Mouse (Mus musculus): Measurements from ENCODE around the gene Traf2.
A peak's percentile ranks its signal among the peaks of the same experiment; 100 is the strongest.

Gene Traf2

DNA sequence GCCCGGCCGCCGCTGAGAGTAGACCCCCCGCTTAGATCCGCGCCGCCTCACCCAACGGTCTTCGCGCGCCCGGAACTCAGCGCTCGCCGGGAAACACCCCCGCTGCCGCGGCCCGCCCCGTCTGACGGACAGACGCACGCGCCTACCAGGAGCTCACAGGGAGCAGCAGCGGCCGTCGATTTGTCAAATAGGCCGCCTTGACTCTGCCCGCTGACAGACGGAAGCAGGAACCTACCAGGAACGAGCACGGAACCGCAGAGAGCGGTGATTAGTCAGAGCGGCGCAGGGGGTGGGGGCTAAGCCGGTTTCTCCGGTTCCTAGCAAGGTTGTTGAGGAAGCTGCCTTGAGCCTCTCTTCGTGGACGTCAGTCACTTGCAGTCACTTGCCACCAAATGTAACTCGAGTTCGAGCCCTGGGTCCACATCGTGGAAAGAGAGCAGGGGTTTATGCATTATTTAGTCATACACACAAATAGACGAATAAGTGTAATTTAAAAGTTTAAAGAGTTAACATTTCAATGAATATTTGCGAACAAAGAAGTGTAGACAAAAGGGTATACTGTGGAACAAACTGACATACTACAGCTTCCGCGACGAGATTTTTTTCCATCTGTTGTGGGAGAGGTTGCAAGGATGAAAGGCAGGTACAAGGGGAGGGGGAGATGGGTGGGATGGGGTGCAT is at the start of gene Traf2:
Gene Traf2, minus strand, starts transcription at position 130 of the 681 bp plus-strand sequence.
- peak; percentile 93 for DNase-seq (ENCODE audit: low read depth, low spot score)

DNA sequence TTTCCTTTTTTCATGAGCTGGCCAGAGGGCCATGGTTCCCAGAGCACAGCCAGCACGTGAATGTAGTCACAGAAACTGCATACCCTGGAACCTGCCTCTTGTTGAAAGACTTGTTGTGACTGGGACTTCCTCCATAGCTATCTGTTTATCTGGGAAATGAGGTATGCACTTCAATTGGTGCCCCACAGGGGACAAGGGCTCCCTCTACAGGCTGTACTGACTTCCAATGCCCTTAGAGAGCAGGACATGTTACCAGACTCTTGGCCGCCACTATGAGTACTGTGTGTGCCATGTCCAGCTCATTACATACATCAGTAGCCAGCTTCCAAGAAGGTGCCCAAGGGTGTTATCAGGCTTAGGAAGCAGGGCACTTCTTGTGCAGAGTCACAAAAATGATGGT is 45.1 kb upstream of the Traf2 start:
- no peak for DNase-seq (ENCODE audit: low read depth, low spot score)

DNA sequence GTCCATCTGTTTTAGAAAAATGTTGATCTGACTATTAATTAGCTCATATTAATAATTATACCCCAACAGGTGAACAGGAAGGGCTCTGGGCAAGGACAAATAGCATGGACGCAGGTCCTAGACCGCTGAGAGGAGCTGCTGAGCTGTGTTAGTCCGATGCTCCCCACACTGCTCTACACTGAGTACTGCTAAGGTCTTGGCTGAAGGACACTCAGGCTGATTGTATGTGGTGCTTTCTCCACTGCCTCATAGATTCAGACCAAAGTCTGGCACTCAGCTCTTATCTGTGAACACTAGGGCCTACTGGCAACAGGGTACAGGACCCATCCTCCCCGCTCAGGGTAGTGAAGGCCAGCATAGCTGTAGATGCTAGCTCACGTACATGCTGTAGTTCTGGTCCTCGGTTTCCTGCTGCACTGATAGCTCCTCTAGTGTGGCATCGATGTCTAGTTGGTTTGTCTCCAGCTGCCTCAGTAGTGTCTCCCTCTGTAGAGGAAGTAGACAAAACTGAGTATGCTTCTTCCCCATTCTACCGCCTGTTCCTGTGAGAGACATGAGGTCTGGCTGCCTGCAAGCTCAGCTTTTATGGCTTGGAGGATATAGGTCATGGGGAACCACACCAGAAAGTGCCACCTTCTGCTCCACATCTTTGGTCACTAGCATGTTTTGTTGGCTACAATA is 41.6 kb upstream of the Traf2 start:
- DNase-seq (ENCODE audit: low read depth, low spot score) = no peak

DNA sequence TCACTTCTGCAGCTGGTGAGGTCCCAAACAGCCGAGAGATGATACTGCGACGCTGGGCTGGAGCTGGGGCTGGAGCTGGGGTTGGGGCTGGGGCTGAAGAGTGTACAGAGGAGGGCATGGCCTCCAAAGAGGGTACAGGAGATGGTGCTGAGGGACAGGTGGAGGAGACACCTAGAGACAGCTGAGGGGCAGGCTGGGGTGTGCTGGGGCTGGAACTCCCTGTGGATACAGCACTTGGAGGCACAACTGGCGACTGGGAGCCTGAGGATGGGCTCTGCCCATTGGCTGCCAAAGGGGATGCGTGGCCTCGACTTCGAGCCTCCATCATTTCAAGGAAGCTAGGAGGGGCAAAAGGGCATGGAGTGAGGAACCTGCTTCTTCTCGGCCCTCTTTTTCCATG is 40.5 kb upstream of the Traf2 start:
- no peak for DNase-seq (ENCODE audit: low read depth, low spot score)

DNA sequence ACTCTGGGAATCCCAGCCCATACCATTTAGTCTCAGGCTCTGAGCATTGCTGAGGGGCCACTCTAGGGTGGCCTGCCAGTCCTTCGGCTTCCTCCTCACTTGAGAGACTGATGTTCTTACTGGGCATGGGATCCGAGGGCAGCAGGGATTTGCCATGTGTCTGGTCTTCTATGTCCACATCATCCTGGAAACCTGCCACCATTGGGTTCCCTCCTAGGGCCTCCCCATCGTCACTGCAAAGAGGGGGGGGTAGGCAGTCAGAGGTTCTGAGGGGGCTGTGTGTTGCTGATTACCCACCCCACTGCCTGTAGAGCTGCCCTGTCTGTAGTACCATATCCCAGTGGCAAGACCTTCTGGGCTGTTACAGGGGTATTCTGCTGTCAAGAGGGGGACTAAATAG is 38.9 kb upstream of the Traf2 start:
- DNase-seq (ENCODE audit: low read depth, low spot score) = no peak

DNA sequence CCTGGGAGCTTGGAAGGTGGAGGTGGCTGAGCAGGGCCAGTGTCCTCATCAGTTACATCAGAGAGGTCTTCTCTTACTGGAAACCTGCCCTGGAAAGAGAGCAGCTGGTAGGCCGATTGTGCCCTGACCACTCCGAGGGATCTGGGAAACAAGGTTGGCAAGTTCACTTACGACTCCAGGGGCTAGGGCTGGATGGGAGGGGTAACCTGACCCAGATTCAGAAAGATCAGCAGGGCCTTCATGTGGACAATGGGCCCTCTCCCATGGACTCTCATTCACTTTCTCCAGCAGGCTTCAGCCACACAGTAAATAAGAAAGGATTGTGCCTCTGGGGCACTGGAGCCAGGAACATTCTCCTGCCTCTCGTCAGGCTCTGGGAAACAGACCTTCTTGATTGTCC is 38.1 kb upstream of the Traf2 start:
- no peak for DNase-seq (ENCODE audit: low read depth, low spot score)

DNA sequence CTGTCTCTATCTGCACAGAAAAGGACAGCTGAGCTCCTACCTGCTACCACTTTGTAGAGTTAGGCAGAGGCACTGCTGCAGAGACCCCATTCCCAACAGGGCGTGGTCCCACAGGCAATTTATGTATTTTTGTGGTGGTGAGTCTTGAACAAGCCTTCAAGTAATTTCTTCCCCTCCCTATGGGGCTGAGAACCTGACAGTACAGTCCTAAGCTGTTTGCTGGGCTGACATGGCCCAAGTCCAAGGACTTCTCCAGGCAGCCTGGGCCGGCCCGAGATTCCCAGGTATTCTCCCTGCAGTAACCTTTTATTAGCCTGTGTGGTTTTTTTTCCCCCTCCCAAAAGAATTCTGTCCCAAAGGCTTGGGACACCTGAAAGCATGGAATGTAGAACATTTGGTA is 37.4 kb upstream of the Traf2 start:
- no peak for DNase-seq (ENCODE audit: low read depth, low spot score)

DNA sequence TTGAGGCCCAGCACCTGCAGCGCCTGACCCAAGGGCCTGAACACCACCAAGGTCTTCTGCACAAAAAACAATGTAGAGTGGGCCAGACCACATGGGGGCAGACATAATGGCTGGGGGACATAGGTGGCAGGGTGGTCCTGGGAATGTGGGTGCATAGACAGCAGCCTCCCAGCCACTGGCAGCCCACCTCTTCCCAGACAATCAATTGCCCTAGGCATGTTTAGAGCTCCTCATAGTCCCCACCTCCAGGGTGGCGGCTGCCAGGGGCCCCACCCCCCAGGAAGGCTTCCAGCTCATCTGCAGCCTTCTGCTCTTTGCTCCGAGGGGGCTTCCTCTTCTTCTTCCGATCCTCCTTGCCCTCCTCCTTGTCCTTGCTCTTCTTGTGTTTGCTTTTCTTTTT is 36.8 kb upstream of the Traf2 start:
- DNase-seq (ENCODE audit: low read depth, low spot score) = no peak

DNA sequence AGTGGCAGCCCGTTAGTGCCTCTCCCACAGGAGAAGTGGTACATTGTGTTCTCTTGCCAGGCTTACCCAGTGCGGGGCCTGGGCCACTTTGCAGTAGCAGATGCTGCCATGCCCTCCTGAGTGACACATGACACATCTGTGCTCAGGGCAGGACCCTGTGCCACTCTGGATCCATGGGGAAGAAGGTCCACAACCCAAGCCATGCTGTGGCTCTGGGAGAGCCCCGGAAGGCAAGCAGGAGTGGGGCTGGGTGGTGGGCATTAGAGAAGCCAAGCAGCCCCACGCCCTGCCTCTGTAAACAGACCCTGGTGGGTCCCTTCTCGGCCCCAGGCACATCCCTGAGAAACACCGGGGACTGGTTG is 36.4 kb upstream of the Traf2 start:
- DNase-seq (ENCODE audit: low read depth, low spot score) = no peak

DNA sequence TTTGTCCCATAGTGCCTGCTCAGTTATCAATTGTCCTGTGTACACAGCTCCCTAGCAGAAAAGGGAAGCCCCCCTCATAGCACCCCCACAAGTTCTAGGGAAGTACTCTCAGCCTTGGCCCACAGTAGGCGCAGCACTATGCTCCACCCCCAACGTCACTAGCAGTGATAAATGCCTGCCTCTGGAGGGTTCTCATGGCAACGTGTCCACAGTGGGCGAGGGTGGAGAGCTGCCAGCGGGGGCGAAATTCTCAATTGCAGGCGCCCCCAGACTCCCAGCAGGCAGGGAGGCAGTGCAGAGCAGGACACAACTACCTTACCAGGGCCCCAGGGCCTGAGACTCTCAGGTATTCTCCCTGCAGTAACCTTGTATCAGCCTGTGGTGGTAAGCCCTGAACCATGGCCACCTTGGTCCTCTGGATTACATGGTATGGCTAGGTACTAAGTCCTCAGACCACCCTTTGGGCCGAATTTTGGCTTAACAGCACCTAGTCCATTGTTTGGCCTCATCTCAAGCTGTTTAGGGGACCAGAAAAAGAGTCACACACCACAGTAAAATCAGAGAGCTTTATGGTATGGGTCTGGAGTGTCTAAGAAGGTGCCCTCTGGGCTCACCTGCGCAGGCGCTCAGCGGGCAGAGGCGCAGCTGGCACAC is 35.9 kb upstream of the Traf2 start:
- DNase-seq (ENCODE audit: low read depth, low spot score) = no peak

DNA sequence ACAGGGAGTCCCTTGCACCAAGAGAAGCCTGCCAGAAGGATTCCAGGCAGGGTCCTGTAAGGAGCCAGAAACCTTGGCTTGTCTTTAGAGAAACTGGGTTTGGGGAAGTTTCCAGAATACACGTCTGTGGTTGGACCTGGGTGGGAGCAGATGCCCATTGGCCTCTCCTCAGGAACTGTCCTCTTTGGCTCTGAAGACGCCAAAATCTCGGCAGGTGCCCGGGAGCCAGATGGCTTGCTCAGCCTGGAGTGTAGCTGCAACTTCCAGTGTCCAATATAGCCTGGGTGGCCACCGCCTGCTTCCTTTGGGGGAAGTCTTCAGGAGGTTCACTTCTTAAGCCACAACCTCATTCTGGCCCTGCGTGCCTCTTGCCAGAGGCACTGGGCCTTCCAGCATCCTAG is 35.2 kb upstream of the Traf2 start:
- DNase-seq (ENCODE audit: low read depth, low spot score) = no peak

DNA sequence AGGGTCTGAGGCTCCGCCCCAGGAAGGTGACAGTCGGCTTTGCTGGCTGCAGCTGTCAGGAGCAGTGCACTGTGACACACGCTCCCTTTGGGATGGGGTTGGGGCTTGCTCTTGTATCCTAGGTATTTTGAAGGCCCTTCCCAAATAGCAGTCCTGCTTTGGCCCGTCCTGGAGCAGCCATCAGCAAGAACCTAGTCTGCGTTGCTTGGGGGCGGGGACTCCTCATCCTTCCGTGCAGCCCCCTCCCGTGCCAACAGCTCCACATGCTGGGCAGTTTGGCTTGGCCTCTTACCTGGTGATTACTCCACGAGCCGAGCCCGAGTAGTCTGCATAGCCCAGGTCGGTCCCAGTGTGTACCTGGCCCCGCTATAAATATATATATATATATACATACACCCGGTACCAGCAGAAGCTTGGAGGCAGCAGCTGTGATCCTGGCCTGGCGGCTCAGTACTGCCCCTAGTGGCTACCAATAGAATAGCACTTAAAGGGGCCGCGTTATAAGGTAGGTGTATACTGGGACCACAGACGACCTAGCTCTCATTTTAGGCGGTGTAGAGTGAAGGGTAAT is 34.6 kb upstream of the Traf2 start, which contains the start of gene Ajm1:
Gene Ajm1, minus strand, starts transcription at position 464 of the 571 bp plus-strand sequence.
- DNase-seq (ENCODE audit: low read depth, low spot score) = no peak

DNA sequence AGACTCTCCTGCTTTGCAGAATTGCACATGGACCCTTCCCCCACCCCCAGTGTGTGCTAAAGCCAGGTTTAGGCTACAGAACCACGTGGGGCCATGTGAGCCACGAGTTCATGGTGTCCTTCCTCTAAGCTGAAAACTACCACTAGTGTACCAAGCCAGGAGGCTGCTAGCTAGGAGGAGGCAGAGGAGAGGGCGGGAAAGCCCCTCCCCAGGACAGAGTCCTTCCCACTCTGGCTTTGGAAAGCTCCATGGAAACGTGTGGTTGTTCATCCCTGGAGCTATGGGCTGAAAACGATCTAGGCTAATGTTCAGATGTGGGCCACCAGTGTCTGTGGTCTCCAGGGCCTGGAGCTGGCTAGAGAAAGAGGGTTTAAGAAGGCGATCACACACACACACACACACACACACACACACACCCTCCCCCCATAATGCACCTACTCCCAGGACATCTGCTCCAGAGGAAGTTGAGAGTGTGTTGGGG is 33.9 kb upstream of the Traf2 start:
- no peak for DNase-seq (ENCODE audit: low read depth, low spot score)

DNA sequence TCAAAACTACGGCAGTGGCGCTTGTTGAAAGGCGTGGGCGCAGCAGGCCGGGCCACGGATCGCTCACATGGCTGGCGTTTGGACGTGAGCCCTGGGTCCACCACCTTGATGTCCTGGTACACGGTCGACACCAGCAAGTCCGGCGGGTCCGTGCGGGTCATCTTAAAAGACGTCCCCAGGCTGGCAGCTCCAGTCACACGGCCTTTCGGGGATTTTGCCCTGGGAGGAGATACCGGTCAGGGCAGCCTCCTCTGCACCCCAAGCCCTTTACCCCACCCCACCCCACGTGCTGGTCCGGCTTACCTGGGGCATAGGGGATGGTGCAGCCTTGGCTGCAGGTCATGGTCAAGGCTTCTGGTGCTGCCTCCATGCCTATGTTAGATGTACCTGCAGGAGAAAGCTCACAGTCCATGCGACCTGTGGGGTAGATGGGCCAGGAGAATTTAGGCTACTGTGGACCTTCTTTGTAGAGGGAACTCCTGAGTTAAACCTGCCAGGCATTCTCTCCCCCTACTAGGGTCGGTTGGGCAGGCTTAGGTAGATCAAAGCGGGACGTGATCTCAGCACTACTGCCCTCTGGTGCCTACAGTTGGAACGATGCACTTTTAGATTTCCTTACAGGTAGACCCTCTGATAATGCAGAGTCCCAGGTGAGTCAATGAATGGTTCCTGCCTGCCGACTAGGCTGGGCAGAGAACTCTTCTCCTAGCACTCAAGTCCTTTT is 33.2 kb upstream of the Traf2 start:
- DNase-seq (ENCODE audit: low read depth, low spot score) = no peak

DNA sequence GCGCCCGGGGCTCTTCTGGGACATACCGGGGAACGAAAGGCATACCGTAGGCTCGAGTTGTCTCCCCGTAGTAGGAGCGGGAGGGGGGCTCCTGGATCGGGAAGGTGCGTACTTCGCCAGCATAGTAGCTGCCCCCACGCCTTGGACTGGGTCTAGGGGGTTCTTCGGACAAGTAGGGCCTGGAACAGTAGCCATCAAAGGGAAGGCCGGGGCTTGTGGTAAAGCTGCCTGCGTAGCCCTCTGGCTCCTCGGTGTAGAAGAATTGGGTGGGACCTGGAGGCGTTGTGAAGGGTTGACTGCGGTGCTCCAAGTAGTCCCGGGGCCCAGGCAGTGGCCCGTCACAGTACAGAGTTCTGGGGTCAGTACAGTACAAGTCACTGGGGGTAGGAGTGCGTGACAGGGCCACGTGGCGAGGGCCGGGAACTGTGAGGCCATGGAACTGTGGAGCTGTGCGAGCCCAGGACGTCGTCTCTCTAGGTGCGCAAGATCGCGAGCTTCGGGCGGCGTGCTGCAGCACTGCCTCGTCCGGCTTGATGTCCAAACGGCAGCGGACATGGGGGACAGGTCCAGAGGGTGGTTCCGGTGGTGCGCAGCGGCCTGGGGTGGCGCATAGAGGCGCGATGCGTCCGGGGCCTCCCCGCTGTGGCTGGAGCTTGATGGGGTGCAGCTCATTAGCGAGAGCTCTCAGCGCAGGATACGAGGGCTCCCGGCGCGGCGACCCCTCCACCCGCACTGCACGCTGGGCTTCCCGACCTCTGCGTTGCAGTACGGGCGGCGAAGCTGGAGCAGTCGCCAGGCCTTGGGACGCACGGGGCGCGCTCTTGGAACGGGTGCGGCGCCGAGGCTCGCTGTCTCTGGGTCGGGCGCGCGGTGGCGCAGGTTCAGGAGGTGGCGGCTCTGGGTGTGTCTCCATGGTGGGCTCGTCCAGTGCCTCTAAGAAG is 32.3 kb upstream of the Traf2 start:
- no peak for DNase-seq (ENCODE audit: low read depth, low spot score)

DNA sequence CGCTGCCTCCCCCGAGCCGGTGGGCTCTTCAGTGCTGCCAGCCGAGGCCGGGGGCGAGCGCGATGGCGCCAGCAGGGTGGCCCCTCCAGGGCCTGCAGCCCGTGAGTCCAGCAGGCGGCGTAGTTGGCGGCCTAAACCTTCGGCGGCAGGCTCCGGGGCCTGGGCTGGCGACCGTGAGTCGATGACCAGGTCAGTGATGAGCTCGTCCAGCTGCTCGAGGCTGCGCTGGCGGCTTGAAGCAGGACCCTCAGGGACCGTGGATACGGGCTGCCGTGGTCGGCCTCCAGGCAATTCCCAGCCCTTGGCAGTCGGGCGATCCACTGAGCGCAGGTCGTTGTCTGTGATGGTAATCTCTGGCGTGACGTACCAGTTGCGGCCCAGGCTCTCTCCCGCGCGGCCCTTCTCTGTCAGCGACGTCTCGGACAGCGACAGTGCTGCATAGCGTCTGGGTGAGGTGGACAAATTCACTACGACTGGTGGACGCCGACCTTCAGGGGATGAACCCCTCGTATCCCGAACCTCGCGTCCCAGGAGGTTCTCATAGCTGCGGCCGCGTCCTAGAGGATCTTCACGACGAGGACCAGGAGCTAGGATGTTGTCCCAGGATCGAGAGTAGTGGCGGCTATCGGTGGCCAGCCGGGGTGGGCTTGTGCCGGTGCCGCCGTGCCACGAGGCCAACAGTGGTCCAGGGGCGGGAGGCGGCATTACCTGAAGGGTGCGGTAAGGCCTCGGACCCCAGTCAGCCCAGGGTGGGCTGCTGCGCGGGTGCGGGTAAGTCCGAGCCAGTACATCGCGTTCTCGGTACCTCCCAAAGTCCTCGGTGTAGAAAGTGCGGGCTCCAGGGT is 31.4 kb upstream of the Traf2 start:
- DNase-seq (ENCODE audit: low read depth, low spot score) = no peak

DNA sequence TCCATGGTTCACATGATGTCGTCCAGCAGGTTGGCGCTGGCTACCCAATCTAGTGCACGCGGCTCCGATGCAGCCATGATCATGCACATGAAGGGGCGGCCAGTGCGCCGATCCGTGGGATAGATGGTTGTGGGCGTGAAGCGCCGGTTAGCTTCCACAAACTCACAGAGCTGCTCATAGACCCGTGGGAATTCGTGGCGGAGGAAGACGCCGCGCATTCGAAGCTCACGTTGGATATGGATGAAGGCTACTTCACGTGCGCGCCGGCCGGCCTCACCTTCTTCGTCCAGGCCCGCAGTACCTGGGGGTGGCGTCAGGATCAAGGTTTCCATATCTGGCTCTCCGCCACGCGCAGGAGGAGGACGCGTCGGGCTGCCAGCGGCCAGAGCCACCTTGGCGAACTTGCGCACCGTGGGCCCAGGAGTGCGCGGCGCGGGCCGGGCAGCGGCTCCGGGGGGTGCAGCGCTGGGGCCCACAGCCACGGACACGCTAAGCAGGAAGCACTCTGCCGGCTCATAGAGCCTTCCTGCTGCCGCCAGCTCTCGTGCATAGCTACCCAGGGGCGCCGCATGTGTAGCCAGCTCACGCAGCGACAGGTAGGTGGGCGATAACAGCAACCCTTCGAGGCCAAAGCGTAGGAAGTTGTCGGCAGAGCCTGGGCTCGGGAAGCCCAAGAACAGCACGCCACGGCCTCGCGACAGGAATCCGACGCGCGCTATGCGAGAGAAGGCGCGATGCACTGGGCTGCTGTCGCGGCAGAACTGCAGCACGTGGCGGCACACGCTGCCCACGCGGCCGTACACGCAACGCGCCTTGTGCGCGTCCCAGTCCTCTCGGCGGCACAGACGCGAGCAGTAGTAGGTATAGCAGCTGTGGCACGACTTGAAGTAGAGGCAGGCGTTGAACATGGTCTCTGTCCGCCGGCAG is 30.5 kb upstream of the Traf2 start:
- DNase-seq (ENCODE audit: low read depth, low spot score) = no peak

DNA sequence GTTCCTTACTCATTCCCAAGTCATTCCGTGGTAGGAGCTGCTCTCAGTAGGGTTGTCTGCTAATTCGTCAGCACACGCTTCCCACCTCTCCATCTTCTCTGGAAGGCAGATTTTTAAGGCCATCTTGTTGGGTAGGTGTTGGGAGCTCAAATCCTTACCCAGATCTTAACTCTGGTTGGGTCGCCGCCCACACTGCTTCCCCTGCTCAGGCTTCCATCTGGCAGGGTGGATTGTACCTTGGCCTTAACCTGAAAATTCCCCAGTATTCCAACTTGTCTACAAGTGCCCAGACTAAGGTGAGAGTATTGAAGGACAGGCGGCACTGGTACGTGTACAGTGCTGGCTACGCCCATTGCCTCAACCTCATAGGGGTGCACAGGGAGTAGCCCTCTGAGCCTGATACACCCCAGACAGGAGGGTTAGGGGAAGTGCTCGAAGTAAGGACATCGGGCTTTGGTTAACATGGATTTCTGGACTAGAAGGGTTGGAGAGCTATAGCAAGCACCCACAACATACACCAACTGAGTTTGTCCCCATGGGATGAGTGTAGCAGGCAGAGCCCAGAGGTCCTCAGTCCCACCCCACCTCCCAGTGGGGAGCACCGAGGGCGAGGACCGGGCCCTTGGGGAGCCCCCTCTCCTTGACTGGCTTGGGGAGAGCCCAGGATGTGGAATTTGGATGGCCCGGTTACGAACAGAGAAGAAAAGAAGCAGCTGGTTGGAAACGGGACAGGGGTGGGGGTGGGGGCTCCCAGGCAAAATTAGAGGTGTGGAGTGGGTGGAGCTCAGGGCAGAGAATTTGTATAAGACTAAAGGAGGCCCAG is 29.5 kb upstream of the Traf2 start:
- DNase-seq (ENCODE audit: low read depth, low spot score) = no peak
